Mouse (Mus musculus) naive thymus-derived CD4-positive, alpha-beta T cell, adult 2 months (primary cell): ENCODE measurements around the gene Tmtc1.

Source experiments
- DNase-seq: peaks from one replicate; pipeline ENCODE4 v3.0.0-alpha.2; 2011; ENCODE audit warnings: low read depth

The Tmtc1 gene

GRCm38 (mm10) chr6:148420387-148420786 is 23.8 kb downstream of the Tmtc1 start:
- DNase-seq, result no peak

- no peak for DNase-seq
These were observed 27.6 kb downstream of the Tmtc1 start for GRCm38 (mm10) chr6:148416597-148416996.

GRCm38 (mm10) chr6:148413638-148414037 is 30.6 kb downstream of the Tmtc1 start:
- DNase-seq, result no peak

- no peak for DNase-seq
These were observed 37.2 kb downstream of the Tmtc1 start for GRCm38 (mm10) chr6:148406792-148407490.

GRCm38 (mm10) chr6:148405599-148405998 is 38.6 kb downstream of the Tmtc1 start:
- DNase-seq, result no peak

- DNase-seq, result no peak
These were observed 39.7 kb downstream of the Tmtc1 start for GRCm38 (mm10) chr6:148404500-148404899.

GRCm38 (mm10) chr6:148403761-148404160 is 40.4 kb downstream of the Tmtc1 start:
- no peak for DNase-seq

- no peak for DNase-seq
These were observed 43.2 kb downstream of the Tmtc1 start for GRCm38 (mm10) chr6:148401031-148401430.

- DNase-seq, result no peak
These were observed 44.6 kb downstream of the Tmtc1 start for GRCm38 (mm10) chr6:148399541-148399940.

GRCm38 (mm10) chr6:148398888-148399287 is 45.3 kb downstream of the Tmtc1 start:
- DNase-seq, result no peak

GRCm38 (mm10) chr6:148397270-148397669 is 46.9 kb downstream of the Tmtc1 start:
- no peak for DNase-seq

GRCm38 (mm10) chr6:148395272-148395671 is 48.9 kb downstream of the Tmtc1 start:
- no peak for DNase-seq

GRCm38 (mm10) chr6:148394294-148394693 is 49.9 kb downstream of the Tmtc1 start:
- no peak for DNase-seq

GRCm38 (mm10) chr6:148392147-148392546 is 52.0 kb downstream of the Tmtc1 start:
- DNase-seq, result no peak

- no peak for DNase-seq
These were observed 52.9 kb downstream of the Tmtc1 start for GRCm38 (mm10) chr6:148391286-148391685.

GRCm38 (mm10) chr6:148390630-148391276 is 53.4 kb downstream of the Tmtc1 start:
- DNase-seq, result no peak

- no peak for DNase-seq
These were observed 56.2 kb downstream of the Tmtc1 start for GRCm38 (mm10) chr6:148387990-148388389.

GRCm38 (mm10) chr6:148384111-148384895 is 59.9 kb downstream of the Tmtc1 start:
- no peak for DNase-seq

- no peak for DNase-seq
These were observed 62.9 kb downstream of the Tmtc1 start for GRCm38 (mm10) chr6:148381163-148381782.

- DNase-seq, result no peak
These were observed 68.5 kb downstream of the Tmtc1 start for GRCm38 (mm10) chr6:148375618-148376209.

- DNase-seq, result no peak
These were observed 69.2 kb downstream of the Tmtc1 start for GRCm38 (mm10) chr6:148375015-148375414.

GRCm38 (mm10) chr6:148373444-148373843 is 70.7 kb downstream of the Tmtc1 start:
- DNase-seq, result no peak
